Mouse (Mus musculus): ENCODE measurements around the gene Slc36a1.

DNA sequence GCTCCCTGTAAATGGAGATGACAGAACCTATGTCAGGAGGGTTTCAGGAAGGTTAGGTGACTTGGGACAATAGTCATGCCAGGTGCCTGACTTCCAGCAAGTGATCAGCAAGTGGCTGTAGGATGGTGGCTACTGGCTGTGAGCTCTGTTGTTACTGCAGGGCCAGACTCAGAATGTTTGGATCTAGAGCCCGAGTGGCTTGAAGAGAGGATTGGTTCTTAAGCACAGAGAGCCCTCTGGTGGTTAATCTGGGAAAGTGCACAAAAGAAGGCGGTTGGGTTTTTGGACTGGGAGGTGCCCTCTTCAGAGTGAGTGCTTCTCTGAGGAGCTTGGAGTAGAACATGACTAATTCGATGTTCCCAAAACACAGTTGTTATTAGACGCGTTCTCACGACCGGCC, 36.4 kb downstream of the Slc36a1 start:
- TF ChIP-seq CTCF (conservative IDR thresholded peaks at IDR 0.05; ENCODE audit: low read length), result peak; percentile 14; the same call in 1 of the 2 replicates
- TF ChIP-seq POU5F1 (IDR thresholded peaks at IDR 0.05; ENCODE audit: borderline replicate concordance, low read length), result no peak
- no peak for TF ChIP-seq NANOG (IDR thresholded peaks at IDR 0.05; ENCODE audit: borderline replicate concordance, low read length)
